Mouse (Mus musculus): Measurements from ENCODE around the gene Mxra8.
A peak's percentile ranks its signal among the peaks of the same experiment; 100 is the strongest.

Gene Mxra8

DNA sequence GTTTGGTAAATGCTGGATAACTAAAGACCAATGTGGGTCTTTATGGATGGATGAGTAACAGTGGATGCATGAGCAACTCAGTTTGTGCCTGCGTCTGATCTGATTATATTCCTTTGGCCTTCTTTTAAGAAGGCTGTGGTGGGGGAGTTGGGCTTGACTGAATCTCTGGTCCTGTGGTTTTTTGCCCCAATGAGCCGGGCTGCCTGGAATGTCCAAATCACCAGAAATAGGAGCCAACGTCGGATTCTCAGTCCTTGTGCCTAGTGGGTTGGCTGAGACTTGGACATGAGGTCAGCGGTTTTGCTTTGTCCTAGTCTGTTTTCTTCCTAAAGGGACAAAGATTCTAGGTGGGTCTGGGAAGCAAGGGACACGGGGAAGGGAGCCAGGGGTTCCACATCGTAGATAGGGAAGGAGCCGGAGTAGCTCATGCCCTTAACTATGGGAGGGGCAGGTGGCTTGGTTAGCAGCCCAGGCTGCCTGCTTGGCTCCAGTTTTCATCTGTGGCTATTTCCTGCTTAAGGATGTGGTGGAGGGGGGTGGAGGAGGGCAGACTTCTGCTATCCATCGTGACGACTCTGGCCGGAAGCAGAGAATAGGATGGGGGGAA lies 2.0 kb upstream of the Mxra8 start:
- DNase-seq (ENCODE audit: low read depth, low spot score) = no peak

DNA sequence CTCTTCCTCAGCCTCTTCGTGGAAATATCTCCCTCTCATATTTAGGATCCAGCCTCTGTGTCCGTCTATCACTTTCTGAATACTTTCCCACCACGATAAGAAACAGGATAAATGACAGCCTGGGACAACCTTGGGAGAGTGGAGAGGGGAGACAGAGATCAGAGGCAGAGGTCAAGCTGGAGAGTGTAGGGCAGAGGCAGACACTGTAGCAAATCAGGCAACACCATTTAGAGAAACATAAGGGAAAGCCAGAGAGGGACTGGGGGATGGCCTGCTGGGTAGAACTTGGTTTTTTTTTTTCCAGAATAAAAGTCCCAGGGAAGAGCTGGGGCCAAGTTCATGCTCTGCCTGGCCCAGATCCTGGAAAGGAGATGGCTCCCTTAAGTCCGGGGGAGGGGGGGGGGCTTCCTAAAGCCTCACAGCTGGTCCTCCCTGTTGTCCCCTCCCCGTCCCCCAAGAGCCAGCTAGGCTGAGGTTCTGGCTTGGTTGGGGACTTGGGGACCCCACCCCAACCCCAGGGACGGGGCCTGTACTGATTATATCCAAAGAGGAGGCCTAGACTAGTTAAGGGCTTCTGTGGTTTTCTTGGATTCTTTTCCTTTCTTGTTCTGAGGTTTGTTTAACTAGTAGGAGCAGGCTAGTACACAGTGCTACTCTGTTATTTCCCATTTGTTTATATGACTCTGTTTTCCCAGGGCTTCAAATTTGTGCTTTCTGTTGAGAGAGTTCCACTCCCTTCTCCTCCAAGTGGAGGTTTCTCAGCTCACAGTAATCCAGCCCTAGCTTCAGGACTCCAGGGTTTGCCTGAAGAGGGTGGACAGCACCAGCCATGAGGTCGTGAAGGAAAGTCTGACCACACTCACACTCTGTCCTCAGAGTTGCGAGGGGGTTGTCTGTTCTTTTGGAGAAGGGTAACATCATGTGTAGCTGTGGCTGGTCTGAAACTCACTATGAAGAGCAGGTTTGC lies 1.0 kb upstream of the Mxra8 start:
- DNase-seq (ENCODE audit: low read depth, low spot score) = no peak

DNA sequence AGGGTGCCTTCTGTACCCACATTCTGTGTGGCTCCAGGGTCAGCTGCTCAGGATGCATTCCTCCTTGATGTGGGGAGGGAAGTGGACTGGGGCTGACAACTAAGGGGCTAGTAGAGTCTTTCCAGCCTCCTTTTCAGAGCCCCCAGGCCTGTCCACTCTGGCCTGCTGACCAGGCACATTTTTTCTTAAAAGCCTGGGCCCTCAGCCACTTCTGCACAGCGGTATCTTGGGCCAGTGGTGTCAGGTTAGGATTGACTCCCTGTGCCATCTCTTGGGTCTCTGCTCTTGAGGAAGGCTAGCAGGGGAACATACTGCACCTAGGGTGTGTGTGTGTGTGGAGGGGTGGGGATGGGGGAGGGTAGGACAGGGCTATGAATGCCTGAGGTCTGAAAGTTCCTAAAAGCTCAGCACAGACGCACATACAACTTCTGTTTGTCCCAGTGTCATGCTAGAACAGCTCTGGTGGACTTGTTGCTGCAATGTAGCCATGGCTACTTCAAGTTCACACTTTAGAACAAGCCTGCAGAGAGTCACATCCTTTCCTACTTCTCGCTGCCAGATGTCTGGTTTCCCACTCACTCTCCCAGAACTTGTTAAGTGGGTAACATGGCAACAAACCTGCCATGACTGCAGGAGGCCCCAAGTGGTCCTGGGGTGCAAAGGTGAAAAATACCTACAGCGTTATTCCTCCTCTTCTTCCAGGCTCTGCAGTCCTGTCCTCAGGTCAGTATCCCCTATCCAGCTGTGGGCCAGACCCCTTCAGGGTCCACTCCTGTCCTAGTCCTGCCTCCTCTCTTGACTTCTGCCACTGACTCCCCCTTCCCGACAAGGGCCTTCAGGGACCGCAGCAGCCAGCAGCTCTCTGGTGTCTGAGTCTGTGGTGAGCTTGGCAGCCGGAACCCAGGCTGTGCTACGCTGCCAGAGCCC lies 859 bp downstream of the Mxra8 start:
- peak; percentile 7 for DNase-seq (ENCODE audit: low read depth, low spot score)

DNA sequence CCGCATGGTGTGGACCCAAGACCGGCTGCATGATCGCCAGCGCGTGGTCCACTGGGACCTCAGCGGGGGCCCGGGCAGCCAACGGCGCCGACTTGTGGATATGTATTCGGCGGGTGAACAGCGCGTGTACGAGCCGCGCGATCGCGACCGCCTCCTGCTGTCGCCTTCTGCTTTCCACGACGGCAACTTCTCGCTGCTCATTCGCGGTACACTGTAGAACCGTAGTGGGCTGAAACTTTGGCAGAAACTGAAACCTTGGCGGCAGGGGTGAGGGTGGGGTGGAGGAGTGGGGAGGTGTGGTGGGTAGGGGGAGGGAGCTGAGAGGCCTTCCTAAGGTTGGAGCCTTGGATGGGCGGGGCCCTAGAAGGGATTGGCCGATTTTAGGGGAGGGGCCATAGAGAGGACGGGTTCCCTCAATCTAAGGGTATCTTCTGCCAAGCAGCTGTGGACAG lies 1.5 kb downstream of the Mxra8 start:
- peak; percentile 64 for DNase-seq (ENCODE audit: low read depth, low spot score)

DNA sequence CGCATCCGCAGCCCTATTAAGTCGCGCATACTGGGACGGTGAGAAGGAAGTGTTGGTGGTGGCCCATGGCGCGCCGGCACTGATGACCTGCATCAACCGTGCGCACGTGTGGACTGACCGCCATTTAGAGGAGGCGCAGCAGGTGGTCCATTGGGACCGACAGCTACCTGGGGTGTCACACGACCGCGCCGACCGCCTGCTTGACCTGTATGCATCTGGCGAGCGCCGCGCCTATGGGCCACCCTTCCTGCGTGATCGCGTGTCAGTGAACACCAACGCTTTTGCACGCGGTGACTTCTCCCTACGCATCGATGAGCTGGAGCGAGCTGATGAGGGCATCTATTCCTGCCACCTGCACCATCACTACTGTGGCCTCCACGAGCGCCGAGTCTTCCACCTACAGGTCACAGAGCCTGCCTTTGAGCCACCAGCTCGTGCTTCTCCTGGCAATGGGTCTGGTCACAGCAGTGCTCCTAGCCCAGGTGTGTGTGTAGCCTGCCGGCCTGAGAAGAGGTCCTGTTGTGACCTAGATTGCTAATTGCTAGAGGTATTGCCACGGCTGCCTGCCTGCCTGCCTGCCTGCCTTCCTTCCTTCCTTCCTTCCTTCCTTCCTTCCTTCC lies 2.3 kb downstream of the Mxra8 start:
- DNase-seq (ENCODE audit: low read depth, low spot score) = no peak

DNA sequence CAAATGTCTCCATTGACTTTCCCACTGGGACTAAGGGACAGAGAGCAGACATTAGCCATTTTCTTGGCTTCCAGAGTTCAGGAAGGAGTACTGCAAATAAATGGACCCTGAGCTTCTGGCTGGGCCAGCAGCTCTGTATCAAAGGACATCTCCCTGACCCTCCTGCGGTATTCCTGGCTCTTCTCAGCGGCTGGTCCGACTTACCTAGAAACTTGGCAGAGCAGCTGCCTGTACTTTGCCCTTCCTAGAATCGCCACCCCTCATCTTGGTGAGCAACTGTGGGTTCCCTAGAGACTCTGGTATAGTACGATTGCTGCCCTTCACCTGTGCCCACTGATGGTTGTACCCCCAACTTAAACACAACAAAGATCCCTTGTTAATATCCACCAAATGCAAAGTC lies 3.8 kb downstream of the Mxra8 start:
- DNase-seq (ENCODE audit: low read depth, low spot score) = no peak

DNA sequence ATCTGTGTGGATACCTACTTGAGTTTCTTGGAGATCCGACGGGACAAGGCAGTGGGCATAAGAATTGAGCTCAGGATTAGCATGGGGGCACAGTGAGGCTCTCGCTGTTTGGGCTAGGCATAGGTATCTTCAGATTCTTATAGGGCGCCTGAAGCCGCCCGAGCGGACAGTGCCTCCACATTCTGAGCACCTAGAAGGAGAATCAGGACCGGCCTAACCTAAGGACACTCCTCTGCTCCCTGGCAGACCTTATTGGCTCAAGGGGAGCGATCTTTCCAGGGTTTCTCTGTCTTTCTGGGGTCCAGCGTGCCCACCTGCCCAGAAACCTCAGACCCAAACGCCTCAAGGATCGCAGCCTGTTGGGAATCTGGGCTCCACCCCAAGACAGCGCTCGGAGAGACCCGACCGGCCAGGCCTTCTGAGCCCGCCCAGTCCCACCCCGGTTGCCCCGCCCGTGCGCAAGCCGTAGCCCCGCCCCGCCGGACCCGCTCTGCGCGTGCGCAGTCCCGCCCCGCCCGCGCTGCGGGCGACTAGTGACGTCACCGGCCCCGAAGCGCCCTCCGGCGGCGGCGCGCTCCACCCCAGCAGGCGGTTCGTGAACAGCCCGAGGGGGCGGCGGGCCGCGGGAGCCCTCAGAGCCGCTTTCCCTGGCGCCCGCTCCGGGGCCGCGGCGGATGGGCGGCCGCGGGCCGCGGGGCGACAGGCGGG lies 7.5 kb downstream of the Mxra8 start, which contains the start of gene Dvl1:
TSS of gene Dvl1 (plus strand) at position 532 of the 708 bp plus-strand sequence.
- peak; percentile 95 for DNase-seq (ENCODE audit: low read depth, low spot score)

DNA sequence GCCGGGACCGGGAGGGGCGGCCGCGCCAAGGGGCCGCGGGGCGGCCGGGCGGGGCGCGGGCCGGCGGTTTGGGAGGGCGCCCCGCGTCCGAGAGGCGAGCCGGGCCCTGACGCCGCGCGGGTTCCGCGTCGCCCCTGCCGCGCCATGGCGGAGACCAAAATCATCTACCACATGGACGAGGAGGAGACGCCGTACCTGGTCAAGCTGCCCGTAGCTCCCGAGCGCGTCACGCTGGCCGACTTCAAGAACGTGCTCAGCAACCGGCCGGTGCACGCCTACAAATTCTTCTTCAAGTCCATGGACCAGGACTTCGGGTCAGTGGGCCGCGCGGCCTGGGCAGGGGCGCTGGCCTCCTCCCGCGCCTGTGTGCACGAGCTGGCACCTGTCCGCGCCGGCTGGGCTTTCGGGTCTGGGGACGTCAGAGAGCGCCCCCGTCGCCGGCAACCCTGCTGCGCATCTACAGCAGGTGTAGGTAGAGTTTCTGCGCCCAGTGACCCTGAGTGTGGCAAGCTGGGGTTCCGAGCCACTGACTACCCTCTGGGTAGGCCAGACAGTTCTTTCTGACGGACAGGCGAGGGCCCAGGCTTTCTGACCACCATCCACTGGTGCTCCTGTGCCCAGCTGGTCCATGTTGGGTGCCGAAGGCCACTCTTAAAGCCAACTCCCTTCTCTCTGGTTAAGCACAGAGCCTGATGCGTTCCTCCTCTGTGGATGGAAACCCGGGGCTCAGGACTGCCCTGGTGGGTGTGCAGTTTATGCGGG lies 8.3 kb downstream of the Mxra8 start:
- peak; percentile 44 for DNase-seq (ENCODE audit: low read depth, low spot score)

DNA sequence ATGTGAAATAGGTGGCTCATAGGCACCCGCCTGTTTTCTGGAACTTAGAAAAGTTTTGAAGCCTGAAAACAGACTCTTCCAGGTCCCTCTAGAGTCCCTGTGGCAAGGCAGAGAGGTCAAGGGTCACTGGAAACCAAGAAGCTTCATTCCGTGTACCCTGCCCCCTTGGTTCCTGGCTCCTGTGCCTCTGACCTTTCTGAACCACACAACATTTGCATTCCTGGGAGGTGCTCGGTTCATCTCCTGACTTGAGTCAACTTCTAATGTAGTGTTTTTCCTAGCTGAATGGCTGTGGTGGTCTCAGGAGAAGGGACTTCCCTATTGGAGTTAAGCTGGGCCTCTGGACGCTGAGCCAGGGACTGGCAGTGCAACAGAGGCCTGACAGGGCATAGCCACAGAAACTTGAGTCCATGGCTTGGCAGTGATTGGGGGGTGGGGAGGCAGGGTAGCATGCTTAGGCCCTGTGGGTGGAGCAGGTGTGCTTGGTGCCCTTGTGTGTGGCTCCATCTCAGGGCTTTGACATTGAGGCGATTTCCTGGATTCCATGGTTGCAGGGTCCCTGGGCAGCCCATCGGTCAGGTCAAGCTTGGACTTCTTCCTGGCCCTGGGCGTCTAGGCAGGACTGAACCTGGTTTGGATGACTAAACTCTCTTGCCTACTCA lies 9.1 kb downstream of the Mxra8 start:
- DNase-seq (ENCODE audit: low read depth, low spot score) = no peak

DNA sequence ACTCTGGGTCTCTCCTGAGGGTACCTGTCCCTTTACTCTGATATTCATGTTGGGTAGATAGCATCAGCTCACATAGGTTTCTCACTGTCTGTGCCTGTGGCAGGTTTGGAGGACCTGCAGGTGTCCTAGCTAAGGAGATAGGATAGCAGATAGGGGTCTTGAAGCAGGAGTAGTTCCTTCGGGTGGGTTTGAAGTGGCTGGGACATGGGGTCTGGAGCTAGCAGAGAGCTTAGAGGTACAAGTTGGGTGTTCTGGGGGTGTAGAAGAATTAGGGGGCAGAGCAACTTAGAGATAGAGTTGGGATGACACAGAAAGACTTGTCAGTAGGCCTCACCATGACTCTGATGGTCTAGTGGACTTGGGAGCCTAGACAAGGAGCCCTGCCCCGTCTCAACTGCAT lies 9.9 kb downstream of the Mxra8 start:
- DNase-seq (ENCODE audit: low read depth, low spot score) = no peak

DNA sequence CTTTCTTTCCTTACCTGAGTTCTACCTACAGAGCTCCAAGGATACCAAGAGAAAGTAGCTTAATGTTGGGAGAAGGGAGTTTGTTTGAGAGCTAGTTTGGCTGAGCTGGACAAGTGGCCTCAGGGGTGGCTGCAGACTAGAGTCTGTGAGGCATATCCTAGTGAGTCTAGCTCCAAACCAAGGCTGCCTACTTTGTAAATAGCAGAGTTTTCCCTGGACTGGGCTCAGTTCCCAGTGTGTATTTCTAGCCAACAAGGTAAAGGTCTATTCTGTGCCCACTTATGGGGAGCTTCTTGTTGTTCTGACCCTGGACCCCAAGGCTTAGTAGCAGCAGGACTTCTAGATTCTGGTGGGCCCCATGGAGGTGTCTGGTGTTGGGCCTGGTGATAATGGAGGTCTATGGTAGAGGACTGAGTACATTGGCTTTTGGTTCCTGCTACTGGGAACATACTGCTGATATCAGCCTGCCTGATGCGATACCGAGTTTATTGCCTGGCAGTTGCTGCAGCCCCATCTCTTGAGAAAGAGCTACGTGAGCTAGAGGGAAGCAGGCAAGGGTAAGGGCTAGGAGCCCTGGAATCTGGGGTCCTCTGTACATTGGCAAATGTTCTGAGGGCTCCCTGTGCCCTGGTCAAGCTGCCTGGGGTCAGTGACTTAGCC lies 10.4 kb downstream of the Mxra8 start:
- DNase-seq (ENCODE audit: low read depth, low spot score) = no peak

DNA sequence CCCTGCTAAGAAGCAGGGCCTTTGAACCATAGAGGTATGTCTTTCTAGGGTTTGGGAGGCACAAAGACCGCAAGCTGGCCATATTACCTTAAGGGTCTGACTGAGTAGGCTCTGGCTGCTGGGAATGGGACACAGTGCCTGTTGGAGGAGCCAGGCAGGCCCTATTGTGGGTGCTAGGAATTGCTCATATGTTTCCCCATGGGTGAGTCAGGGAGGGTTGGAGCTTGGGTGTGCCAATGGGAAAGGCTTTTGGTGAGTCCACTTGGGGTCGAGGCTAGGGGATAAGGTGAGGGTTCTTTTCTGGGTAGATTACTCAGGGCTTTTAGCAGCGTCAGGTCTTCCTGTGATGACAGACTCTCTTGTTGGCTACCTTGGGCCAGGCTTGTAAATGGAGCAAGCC lies 11.9 kb downstream of the Mxra8 start:
- DNase-seq (ENCODE audit: low read depth, low spot score) = no peak

DNA sequence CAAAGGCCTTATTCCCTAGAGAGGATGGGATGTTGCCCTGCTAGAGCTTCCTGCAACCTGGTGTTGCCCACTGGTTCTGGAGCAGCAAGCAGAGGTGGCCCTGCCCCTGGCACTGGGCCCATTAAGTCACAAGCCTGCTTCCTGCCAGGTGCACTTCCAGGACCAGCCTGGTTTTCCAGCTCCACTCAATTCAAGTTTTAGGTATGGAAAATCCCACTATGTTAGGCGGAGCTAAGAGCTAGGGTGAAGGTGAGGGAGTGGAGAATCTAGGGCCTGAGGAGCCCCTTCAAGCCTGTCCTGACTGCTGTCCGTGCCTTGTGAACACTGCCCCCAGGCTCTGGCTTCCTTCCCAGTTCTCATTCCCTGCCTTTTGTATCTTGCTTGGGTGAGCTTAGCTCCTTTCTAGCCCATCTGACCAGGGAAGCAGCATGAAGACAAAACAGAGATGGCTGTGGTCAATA lies 12.5 kb downstream of the Mxra8 start:
- DNase-seq (ENCODE audit: low read depth, low spot score) = no peak

DNA sequence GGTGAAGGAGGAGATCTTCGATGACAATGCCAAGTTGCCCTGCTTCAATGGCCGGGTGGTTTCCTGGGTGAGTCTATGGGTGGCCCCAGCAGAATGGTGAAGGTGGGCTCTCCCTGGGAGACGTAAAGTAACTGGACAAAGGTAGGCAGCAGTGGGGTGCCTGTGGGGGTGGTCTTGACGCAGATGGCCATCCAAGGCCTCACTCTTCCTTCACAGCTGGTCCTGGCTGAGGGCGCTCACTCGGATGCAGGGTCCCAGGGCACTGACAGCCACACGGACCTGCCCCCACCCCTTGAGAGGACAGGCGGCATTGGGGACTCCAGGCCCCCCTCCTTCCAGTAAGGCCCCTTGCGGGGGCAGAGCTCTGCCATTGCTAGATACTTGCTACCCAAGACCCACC lies 13.9 kb downstream of the Mxra8 start:
- DNase-seq (ENCODE audit: low read depth, low spot score) = no peak

DNA sequence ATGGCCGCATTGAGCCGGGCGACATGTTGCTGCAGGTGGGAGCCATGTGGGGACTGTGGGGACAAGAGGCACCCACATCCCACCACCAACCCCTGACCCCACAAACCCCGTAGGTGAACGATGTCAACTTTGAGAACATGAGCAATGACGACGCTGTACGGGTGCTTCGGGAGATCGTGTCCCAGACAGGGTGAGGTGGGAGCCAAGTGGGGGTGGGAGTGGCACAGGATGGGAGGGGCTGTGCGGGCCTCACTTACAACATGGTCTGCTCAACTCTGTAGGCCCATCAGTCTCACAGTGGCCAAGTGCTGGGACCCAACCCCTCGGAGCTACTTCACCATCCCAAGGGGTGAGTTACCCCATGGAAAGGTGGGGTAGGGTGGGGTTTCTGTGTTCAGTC lies 15.5 kb downstream of the Mxra8 start:
- no peak for DNase-seq (ENCODE audit: low read depth, low spot score)

DNA sequence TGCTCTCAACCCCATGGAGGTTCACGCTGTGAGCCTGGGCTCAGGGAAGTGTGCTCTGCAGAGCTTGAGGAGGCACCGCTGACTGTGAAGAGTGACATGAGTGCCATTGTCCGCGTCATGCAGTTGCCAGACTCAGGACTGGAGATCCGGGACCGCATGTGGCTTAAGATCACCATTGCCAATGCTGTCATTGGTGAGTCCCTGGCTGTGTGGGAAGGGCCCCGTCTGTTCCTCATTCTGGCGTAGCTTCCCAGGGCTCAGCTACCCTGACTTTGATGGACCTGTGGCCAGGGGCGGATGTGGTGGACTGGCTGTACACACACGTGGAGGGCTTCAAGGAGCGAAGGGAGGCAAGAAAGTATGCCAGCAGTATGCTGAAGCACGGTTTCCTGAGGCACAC lies 16.6 kb downstream of the Mxra8 start:
- DNase-seq (ENCODE audit: low read depth, low spot score) = no peak

DNA sequence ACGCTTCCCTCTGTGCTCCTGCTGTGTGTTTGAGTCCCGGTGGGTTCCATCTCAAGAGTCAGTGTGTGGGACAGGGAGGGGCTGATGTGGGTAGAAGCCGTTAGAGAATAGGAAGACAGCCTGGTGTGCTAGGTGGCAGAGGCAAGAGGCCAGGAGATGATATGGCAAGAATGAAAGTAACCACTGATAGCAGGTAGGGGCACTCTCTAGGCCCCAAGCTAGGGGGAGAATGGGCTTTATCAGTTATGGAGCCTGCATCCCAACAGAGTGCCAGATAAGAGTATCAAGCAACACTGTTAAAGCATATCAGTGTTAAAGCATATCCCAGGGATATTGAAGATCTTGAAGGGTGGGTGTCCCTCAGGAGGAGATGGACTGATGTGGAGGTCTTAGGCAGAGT lies 17.4 kb downstream of the Mxra8 start:
- DNase-seq (ENCODE audit: low read depth, low spot score) = no peak

DNA sequence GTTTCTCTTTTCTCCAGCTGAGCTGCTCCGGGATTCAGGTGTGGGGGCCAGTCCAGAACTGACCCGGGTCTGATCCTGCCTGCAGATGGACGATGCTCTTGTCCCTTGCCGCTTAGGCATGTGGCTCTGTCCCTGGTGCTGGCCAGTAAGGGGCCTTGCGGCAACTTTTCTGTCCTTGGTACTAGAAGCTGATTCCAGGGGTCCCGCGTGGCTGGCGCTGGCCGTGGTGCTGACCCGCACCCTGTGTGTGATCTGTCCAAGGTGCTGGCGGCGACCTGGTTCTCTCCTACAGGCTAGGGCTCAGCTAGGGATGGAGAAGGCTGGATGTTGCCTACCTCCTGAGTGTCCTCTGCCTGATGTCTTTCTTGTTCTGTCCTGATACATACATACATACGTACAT lies 19.8 kb downstream of the Mxra8 start:
- DNase-seq (ENCODE audit: low read depth, low spot score) = peak; percentile 81

DNA sequence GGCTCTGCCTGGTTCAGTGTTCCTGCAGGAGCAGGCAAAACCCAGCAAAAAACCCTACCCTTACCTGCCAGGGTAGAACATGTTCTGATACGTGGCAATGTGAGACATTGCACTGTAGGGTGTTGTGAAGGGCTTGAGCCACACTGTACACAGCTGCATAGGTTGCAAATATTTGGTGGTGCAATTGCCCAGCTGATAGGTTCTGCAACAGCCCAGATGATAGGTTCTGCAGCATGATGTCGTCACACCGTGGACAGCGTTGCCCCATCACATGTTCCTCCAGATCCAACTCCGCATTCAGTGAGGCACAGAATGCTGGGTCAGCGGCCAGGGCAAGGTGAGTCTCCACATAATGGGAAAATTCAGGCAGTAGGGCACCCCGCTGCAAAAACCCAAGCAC lies 22.3 kb downstream of the Mxra8 start:
- no peak for DNase-seq (ENCODE audit: low read depth, low spot score)

Data from mesoderm, embryonic 11.5 days (tissue).